Mouse (Mus musculus): ENCODE measurements at regions not wholly inside any gene's neighbourhood (a gene's known extent, or its start where the extent isn't known, plus 50 kb on each side); places are given as distances from the start of the nearest gene placed in this dataset.

DNA sequence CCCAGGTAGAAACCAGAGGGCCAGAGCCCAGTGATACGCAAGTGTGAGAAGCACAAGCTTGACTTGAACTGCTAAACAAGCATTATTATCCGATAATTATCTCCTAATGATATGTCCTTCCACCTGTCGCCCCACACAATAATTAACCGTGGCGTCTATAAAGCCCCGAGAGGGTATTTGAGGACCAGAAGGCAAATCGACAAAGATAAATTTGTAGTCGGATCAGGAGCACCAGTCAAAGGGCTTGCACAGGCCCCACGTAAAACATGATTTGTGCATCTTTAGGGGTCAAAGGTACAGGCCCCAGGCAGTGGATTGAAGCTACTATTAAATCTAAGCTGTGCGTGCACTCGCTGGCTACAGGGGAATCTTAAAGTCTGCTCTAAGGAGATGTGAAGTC lies 270.5 kb downstream of the Ajap1 start:
- no peak for TF ChIP-seq CTCF (conservative IDR thresholded peaks at IDR 0.05 in 1 of 2, IDR thresholded peaks at IDR 0.05 in 1 of 2; ENCODE audit: low read depth in 2 of 2, low read length in 2 of 2)
- no peak for TF ChIP-seq MAFK (IDR thresholded peaks at IDR 0.05; ENCODE audit: insufficient replicate concordance, low read length)
- no peak for TF ChIP-seq TBP (conservative IDR thresholded peaks at IDR 0.05; ENCODE audit: low read depth, low read length)
- TF ChIP-seq RCOR1 (conservative IDR thresholded peaks at IDR 0.05; ENCODE audit: low read depth, low read length), result no peak
- TF ChIP-seq SMC3 (IDR thresholded peaks at IDR 0.05; ENCODE audit: low read depth, low read length), result no peak
- no peak for TF ChIP-seq POLR2AphosphoS2 (IDR thresholded peaks at IDR 0.05; ENCODE audit: low read depth, low read length)
- TF ChIP-seq POLR2A (IDR thresholded peaks at IDR 0.05; ENCODE audit: low read depth, low read length), result no peak
- TF ChIP-seq ZNF384 (IDR thresholded peaks at IDR 0.05; ENCODE audit: low read depth, low read length), result no peak
